Mouse (Mus musculus): ENCODE data around the gene Fat3. TPM values are rescaled to one million over a fixed set of nuclear protein-coding genes. Genes with fewer than 3 reads are reported as not detected.

Gene Fat3
- polyA plus RNA-seq, 1 experiment, result not detected

DNA sequence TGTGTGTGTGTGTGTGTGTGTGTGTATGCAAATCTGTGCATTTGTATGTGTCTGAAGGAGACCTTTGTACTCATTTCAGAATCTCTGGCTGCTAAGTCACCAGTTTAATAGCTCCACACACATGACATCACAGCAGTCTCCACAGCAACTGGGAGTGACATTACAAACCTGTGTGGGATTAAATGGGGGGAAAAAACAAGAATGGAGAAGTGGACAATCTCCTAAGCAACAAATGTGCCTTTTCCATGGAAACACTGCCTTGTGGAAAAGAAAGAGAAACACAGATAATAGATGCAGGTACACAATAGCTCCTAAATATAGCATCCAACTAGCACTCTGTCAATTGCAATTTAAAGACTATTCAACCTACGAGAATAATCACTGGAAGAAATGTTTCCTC lies 353.4 kb downstream of the Fat3 start:
- H3K36me3 ChIP-seq (ENCODE audit: control insufficient read depth, insufficient read depth), result no peaks in the 10 kb centered on the region
- no peaks in the 10 kb centered on the region for H3K79me3 ChIP-seq (ENCODE audit: low read depth)
- TF ChIP-seq CEBPB (IDR thresholded peaks at IDR 0.05; ENCODE audit: low read depth), result no peak
- TF ChIP-seq USF1 (IDR thresholded peaks at IDR 0.05; ENCODE audit: low read depth), result no peak
- TF ChIP-seq MAX (IDR thresholded peaks at IDR 0.05), result no peak
- TF ChIP-seq CTCF (IDR thresholded peaks at IDR 0.05; ENCODE audit: control insufficient read depth, insufficient read depth, insufficient read length), result no peak
- no peak for TF ChIP-seq MYOG (IDR thresholded peaks at IDR 0.05; ENCODE audit: control insufficient read depth, extremely low read depth, insufficient read length)
- no peak for TF ChIP-seq FOSL1 (IDR thresholded peaks at IDR 0.05; ENCODE audit: insufficient read depth, low read length, poor library complexity, severe bottlenecking)
- no peak for TF ChIP-seq MYOD1 (IDR thresholded peaks at IDR 0.05; ENCODE audit: control insufficient read depth, insufficient read length, low read depth)
- H3K27me3 ChIP-seq (ENCODE audit: control insufficient read depth, insufficient read depth, insufficient read length), result no peaks in the 10 kb centered on the region
- no peak overlapping the region for H3K4me3 ChIP-seq (ENCODE audit: insufficient read depth, poor library complexity, severe bottlenecking)
- no peaks in the 10 kb centered on the region for H3K79me2 ChIP-seq (ENCODE audit: control insufficient read depth, insufficient read depth)
- no peak overlapping the region for H3ac ChIP-seq (ENCODE audit: control insufficient read depth, insufficient read length, low read depth)

DNA sequence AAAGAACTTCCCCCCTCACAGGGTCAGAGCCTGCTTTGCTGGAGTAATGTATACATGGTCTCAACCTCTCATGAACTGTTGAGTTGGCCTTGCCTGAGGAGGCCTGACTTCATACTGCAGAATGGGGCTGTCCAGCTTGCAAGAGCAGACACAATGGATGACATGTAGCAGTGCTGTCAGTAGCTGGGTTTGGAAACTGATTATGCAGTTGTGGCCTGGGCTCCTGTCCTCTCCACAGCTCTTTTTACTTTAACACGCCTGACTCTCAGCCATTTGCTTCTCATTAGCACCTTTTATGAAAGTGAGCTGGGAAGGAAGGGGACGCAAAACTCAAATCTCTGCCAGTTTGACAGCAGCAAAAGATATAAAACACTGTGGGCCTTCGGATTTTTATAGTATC lies 356.4 kb downstream of the Fat3 start:
- no peak for TF ChIP-seq MYOG (IDR thresholded peaks at IDR 0.05; ENCODE audit: control insufficient read depth, extremely low read depth, insufficient read length)
- Histone ChIP-seq H3K79me3 (ENCODE audit: low read depth) (no peaks in the 10 kb centered on the region), H3K4me3 (ENCODE audit: insufficient read depth, poor library complexity, severe bottlenecking) (no peak overlapping the region), H3K27me3 (ENCODE audit: control insufficient read depth, insufficient read depth, insufficient read length) (no peaks in the 10 kb centered on the region), H3ac (ENCODE audit: control insufficient read depth, insufficient read length, low read depth) (no peak overlapping the region), H3K36me3 (ENCODE audit: control insufficient read depth, insufficient read depth) (no peaks in the 10 kb centered on the region), H3K79me2 (ENCODE audit: control insufficient read depth, insufficient read depth) (no peaks in the 10 kb centered on the region)

DNA sequence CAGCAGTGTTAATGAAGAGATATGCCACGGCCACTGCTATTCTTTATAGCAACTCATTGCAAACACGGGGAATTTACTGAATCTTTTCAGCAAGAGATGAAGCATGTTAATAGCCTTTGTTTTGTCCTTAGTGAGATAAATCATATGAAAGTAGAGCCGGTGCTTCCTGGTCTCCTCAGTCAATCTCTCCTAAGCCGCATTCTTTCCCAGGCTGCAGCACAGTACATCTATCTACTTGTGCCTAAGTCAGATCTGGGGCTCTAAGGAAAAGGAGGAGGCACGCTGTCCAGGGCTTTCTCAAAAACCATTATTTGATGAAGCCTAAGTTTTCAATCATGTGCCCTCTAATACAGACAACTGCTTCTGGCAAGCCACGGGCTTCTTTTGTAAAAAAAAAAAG lies 361.8 kb downstream of the Fat3 start:
- no peaks in the 10 kb centered on the region for H3K79me3 ChIP-seq (ENCODE audit: low read depth)
- no peaks in the 10 kb centered on the region for H3K36me3 ChIP-seq (ENCODE audit: control insufficient read depth, insufficient read depth)
- H3K4me3 ChIP-seq (ENCODE audit: insufficient read depth, poor library complexity, severe bottlenecking), result no peak overlapping the region
- no peaks in the 10 kb centered on the region for H3K79me2 ChIP-seq (ENCODE audit: control insufficient read depth, insufficient read depth)
- H3K27me3 ChIP-seq (ENCODE audit: control insufficient read depth, insufficient read depth, insufficient read length), result no peaks in the 10 kb centered on the region
- H3ac ChIP-seq (ENCODE audit: control insufficient read depth, insufficient read length, low read depth), result no peak overlapping the region
- TF ChIP-seq MYOG (IDR thresholded peaks at IDR 0.05; ENCODE audit: control insufficient read depth, extremely low read depth, insufficient read length) (no peak), MAX (IDR thresholded peaks at IDR 0.05) (no peak)

DNA sequence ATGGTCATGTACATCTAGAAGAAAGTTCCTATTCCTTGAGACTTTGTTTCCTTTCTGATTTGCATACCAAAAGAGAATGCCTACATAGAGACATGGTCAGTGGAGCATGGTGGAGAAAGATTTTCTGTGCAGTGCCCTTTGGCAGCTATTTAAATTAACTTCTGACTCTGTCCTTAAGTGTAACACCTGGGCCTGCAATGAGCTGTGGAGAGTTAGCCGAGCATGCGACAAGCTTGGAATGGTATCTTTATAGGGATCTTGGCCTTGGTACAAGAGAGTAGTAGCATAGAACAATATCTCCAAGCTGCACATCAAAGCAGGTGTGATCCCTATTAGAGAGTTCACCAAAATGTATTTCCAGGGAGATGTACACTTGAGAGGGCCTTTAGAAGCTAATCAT lies 368.0 kb downstream of the Fat3 start:
- no peak overlapping the region for H3K4me3 ChIP-seq (ENCODE audit: insufficient read depth, poor library complexity, severe bottlenecking)
- no peaks in the 10 kb centered on the region for H3K36me3 ChIP-seq (ENCODE audit: control insufficient read depth, insufficient read depth)
- no peak overlapping the region for H3ac ChIP-seq (ENCODE audit: control insufficient read depth, insufficient read length, low read depth)
- no peaks in the 10 kb centered on the region for H3K27me3 ChIP-seq (ENCODE audit: control insufficient read depth, insufficient read depth, insufficient read length)
- TF ChIP-seq CEBPB (IDR thresholded peaks at IDR 0.05; ENCODE audit: low read depth) (no peak), MAX (IDR thresholded peaks at IDR 0.05) (no peak)
- H3K79me2 ChIP-seq (ENCODE audit: control insufficient read depth, insufficient read depth), result no peaks in the 10 kb centered on the region
- H3K79me3 ChIP-seq (ENCODE audit: low read depth), result no peaks in the 10 kb centered on the region

GRCm38 (mm10) chr9:16132594-16132993 lies 368.5 kb downstream of the Fat3 start:
- no peaks in the 10 kb centered on the region for H3K79me2 ChIP-seq (ENCODE audit: control insufficient read depth, insufficient read depth)
- H3ac ChIP-seq (ENCODE audit: control insufficient read depth, insufficient read length, low read depth), result no peak overlapping the region
- TF ChIP-seq USF1 (IDR thresholded peaks at IDR 0.05; ENCODE audit: low read depth) (no peak), FOSL1 (IDR thresholded peaks at IDR 0.05; ENCODE audit: insufficient read depth, low read length, poor library complexity, severe bottlenecking) (no peak), MYOG (IDR thresholded peaks at IDR 0.05; ENCODE audit: control insufficient read depth, extremely low read depth, insufficient read length) (no peak)
- no peak overlapping the region for H3K4me3 ChIP-seq (ENCODE audit: insufficient read depth, poor library complexity, severe bottlenecking)
- no peaks in the 10 kb centered on the region for H3K27me3 ChIP-seq (ENCODE audit: control insufficient read depth, insufficient read depth, insufficient read length)
- no peaks in the 10 kb centered on the region for H3K36me3 ChIP-seq (ENCODE audit: control insufficient read depth, insufficient read depth)
- no peaks in the 10 kb centered on the region for H3K79me3 ChIP-seq (ENCODE audit: low read depth)

DNA sequence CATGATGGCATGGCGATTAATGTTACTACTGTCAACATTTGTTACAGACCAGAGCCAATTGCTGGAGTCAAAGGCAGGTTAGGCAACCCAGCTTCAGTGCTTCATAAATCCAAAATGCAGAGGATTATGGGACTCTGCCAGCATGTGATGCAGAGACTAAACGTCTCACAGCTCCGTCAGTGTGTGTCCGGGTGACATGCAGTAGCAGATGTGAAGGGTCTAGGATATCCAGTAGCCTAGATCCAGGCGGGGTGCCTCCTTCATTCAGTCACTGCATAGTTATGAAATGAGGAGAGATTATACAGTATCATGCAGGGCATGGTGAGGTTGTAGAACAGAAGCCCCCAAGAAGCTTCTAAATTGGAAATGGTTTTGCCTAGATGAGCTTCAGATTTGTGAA lies 379.3 kb downstream of the Fat3 start:
- no peak overlapping the region for H3ac ChIP-seq (ENCODE audit: control insufficient read depth, insufficient read length, low read depth)
- no peaks in the 10 kb centered on the region for H3K27me3 ChIP-seq (ENCODE audit: control insufficient read depth, insufficient read depth, insufficient read length)
- TF ChIP-seq MYOD1 (IDR thresholded peaks at IDR 0.05; ENCODE audit: control insufficient read depth, insufficient read length, low read depth) (peak; percentile 88), MYOG (IDR thresholded peaks at IDR 0.05; ENCODE audit: control insufficient read depth, extremely low read depth, insufficient read length) (no peak)
- H3K36me3 ChIP-seq (ENCODE audit: control insufficient read depth, insufficient read depth), result no peaks in the 10 kb centered on the region
- no peaks in the 10 kb centered on the region for H3K79me3 ChIP-seq (ENCODE audit: low read depth)
- H3K79me2 ChIP-seq (ENCODE audit: control insufficient read depth, insufficient read depth), result no peaks in the 10 kb centered on the region
- no peak overlapping the region for H3K4me3 ChIP-seq (ENCODE audit: insufficient read depth, poor library complexity, severe bottlenecking)

DNA sequence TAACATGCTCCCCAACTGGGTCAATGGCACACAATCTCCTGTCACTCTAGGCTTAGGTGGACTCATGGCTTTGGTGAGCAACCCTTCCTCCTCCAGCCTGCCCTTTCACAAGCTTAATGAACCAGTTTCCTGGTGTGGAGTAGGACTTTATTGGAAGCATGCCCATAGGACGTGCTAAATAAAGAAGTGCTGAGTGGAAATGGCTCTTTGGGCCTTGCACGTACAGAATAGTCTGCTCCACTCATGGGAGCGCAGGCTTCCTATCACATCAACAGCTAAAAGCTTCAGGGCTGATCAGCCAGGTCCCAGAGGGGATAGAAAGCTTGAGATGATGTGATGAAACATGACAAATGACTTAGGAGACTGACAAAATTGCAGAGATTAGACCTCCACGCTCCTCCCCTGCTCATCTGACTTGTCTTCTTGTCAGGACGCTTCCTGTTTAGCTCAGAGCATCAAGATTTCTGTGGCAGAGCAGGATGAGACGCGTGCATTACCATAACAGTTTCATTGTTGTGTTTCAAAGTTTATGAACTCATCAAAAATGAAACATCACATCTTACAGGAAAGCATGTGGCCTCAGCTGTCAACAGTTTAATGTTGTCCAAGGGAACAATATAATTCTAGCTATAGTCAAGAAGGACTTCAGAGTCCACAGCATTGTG lies 386.1 kb downstream of the Fat3 start:
- TF ChIP-seq MYOG (IDR thresholded peaks at IDR 0.05; ENCODE audit: control insufficient read depth, extremely low read depth, insufficient read length), result no peak
- no peak for TF ChIP-seq CEBPB (IDR thresholded peaks at IDR 0.05; ENCODE audit: low read depth)
- no peak for TF ChIP-seq FOSL1 (IDR thresholded peaks at IDR 0.05; ENCODE audit: insufficient read depth, low read length, poor library complexity, severe bottlenecking)
- TF ChIP-seq USF1 (IDR thresholded peaks at IDR 0.05; ENCODE audit: low read depth), result no peak
- no peak for TF ChIP-seq CTCF (IDR thresholded peaks at IDR 0.05; ENCODE audit: control insufficient read depth, insufficient read depth, insufficient read length)
- TF ChIP-seq MAX (IDR thresholded peaks at IDR 0.05), result no peak
- TF ChIP-seq MYOD1 (IDR thresholded peaks at IDR 0.05; ENCODE audit: control insufficient read depth, insufficient read length, low read depth), result no peak
- H3K4me3 ChIP-seq (ENCODE audit: insufficient read depth, poor library complexity, severe bottlenecking), result no peak overlapping the region
- no peaks in the 10 kb centered on the region for H3K79me3 ChIP-seq (ENCODE audit: low read depth)
- H3K36me3 ChIP-seq (ENCODE audit: control insufficient read depth, insufficient read depth), result no peaks in the 10 kb centered on the region
- no peak overlapping the region for H3ac ChIP-seq (ENCODE audit: control insufficient read depth, insufficient read length, low read depth)
- no peaks in the 10 kb centered on the region for H3K79me2 ChIP-seq (ENCODE audit: control insufficient read depth, insufficient read depth)
- H3K27me3 ChIP-seq (ENCODE audit: control insufficient read depth, insufficient read depth, insufficient read length), result no peaks in the 10 kb centered on the region

Data from C2C12 (cell line).